Mouse (Mus musculus) testis, adult 2 months (tissue): Measurements from ENCODE around the gene Mlec. TPM values are rescaled to one million over a fixed set of nuclear protein-coding genes. Genes with fewer than 3 reads are reported as not detected.
"Not testable (repeated sequence)": the region's sequence is repeated elsewhere in the genome, so short reads cannot be mapped to it uniquely, and the experiment has no call there.

Experiments used
- H3K27ac ChIP-seq: fragments of 200-500 bp; 2 replicates; pipeline ENCODE4 v1.5.1; 2012; ENCODE audit warnings: low read depth, low read length; ENCODE audit not compliant: control insufficient read depth, insufficient read depth
- H3K27me3 ChIP-seq: fragments of 200-500 bp; 2 replicates; pipeline ENCODE4 v1.6.1; 2012; ENCODE audit warnings: mild to moderate bottlenecking, low read length, moderate library complexity; ENCODE audit not compliant: control insufficient read depth, insufficient read depth
- H3K36me3 ChIP-seq: fragments of 200-500 bp; 2 replicates; pipeline ENCODE4 v1.6.1; 2012; ENCODE audit warnings: mild to moderate bottlenecking, low read length; ENCODE audit not compliant: control insufficient read depth, insufficient read depth
- H3K4me1 ChIP-seq: fragments of 200-500 bp; 2 replicates; pipeline ENCODE4 v1.6.1; 2012; ENCODE audit warnings: low read length; ENCODE audit not compliant: control insufficient read depth, insufficient read depth
- H3K4me3 ChIP-seq: fragments of 200-500 bp; 2 replicates; pipeline ENCODE4 v1.5.1; 2012; ENCODE audit warnings: low read depth, mild to moderate bottlenecking, low read length, moderate library complexity, mixed read lengths; ENCODE audit not compliant: control insufficient read depth
- CTCF ChIP-seq: fragments of 200-500 bp; IDR thresholded peaks from 2 replicates; pipeline ENCODE4 v1.5.1; 2012; ENCODE audit warnings: low read depth, mild to moderate bottlenecking, inconsistent platforms, low read length, moderate library complexity; ENCODE audit not compliant: control insufficient read depth, insufficient read depth, insufficient replicate concordance
- POLR2A ChIP-seq: fragments of 200-500 bp; IDR thresholded peaks from 2 replicates; pipeline ENCODE4 v1.6.1; 2012; ENCODE audit warnings: low read depth, mild to moderate bottlenecking, inconsistent platforms, low read length, moderate library complexity; ENCODE audit not compliant: control insufficient read depth
- polyA plus RNA-seq: library from polyadenylated mRNA; depleted of rRNA; stranded (reverse); fragments of >200 nt; gene quantifications from 2 replicates; pipeline ENCODE4 v1.2.3, GENCODE M21; 2012

The Mlec gene
- polyA plus RNA-seq, 1 experiment: 115 TPM

DNA sequence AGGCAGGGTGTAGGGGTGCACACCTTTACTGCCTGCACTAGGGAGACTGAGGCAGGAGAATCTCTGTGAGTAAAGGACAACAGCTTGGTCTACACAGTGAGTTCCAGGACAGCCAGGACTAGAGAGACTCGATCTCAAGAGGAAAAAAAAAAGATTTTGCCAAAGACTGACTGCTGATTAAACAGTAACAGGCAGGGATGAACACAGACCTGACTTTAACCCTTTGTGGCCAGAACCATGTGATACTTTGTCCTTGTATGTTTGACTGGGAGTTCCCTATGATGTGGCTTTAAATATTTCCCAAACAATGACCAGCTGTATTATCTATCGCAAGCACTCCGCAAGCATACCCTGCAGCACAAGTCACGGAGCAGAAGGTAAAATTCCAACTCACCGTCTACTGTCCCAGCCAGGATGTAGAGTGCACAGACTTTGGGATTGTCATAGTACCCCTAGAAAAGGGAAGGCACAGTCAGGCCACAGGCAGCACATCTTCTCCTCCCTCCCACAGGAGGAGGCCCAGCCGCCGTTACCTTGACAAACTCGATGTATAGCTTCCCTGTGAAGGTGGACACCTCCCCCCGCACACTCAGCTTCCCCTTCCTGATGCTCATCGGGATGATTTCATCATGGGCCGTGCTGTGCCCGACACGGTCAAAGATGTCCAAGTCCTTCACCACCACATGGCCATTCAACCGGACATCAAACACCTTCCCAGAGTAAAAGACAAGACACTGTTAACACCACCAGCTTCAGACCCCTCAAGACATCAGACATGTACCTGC, 8.1 kb downstream of the Mlec start:
- H3K4me3 ChIP-seq: no peak overlapping the region
- TF ChIP-seq CTCF: no peak
- no peak for TF ChIP-seq POLR2A
- no peak overlapping the region for H3K27ac ChIP-seq
- H3K27me3 ChIP-seq: no peaks in the 10 kb centered on the region
- H3K36me3 ChIP-seq: peaks cover 1% of the 10 kb centered on the region
- peaks cover 5% of the 10 kb centered on the region; the same call in 1 of the 2 replicates for H3K4me1 ChIP-seq

DNA sequence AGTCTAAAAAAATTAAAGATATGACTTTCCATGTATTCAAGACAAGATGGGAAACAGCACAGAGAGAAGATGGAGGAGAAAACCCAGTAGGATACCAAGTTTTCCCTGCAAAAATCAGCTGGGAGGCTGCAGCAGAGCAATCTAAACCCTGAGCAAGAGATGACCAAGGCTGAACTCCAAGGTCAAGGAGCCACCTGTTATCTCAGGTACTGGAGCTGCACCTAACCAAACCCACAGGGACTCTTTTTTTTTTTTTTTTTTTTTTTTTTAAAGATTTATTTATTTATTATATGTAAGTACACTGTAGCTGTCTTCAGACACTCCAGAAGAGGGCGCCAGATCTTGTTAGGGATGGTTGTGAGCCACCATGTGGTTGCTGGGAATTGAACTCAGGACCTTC, 9.1 kb downstream of the Mlec start:
- H3K27me3 ChIP-seq, H3K27ac ChIP-seq, H3K36me3 ChIP-seq, H3K4me3 ChIP-seq, H3K4me1 ChIP-seq: not testable (repeated sequence)

DNA sequence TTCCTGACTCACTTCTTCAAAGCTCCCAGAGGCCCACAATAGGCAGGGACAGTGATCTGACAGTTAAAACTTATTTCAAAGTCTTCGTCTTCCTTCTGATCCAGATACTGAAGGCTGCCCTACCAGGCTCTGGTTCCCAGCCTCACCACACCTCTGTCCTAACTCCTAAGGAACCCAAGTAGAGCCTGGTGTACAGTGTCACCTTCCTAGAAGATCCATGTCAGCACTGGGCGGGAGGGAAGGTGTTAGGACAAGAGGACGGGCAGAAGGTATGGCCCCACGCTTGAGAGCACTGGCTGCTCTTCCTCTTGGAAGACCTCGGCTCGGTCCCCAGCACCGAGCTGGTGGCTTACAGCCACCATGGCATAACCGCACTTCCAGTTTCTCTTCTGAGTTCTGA, 9.6 kb downstream of the Mlec start:
- no peaks in the 10 kb centered on the region for H3K27me3 ChIP-seq
- no peak overlapping the region for H3K4me3 ChIP-seq
- TF ChIP-seq POLR2A: no peak
- TF ChIP-seq CTCF: no peak
- H3K4me1 ChIP-seq: peaks cover 2% of the 10 kb centered on the region; the same call in 1 of the 2 replicates
- H3K27ac ChIP-seq: no peak overlapping the region
- peaks cover 1% of the 10 kb centered on the region for H3K36me3 ChIP-seq

DNA sequence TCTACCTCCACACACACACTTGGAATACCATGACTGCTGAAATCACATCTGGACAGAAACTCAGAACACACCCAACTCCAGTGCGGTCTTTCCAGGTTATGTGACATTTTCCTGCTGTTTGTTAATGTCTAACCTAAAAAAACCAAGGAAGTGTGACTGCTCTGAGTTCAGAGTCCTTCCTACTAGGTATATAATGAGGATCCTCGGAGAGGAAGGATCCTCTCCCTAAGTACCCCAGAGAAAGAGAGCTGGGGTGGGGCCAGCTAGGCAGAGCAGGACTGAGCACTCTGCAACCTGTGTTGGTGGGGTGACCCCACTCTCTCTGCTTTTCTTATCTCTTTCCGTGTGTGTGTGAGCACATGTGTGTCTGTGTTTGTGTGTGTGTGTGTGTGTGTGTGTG, 10.6 kb downstream of the Mlec start:
- peaks cover 1% of the 10 kb centered on the region for H3K36me3 ChIP-seq
- TF ChIP-seq CTCF (no peak), POLR2A (no peak)
- no peaks in the 10 kb centered on the region for H3K27me3 ChIP-seq
- H3K4me1 ChIP-seq: no peaks in the 10 kb centered on the region
- H3K27ac ChIP-seq: no peak overlapping the region
- no peak overlapping the region for H3K4me3 ChIP-seq

DNA sequence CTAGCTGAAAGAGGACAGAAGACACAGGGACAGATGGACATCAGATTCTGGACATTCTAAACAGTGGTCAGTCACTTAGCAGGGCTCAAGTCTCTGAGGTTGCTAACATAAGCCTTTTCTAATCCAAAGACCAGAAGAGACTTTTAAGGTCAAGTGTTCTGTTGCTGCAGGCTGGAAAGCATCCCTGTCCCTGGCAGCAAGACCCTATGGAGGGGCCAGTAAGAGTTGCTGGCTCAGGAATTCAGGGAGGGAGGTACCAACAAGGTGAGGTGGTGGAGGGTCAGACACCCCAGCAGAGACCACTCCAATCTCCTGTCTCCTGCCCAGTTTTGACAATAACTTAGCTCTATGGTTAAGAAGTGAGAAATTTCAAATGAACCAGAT, 11.2 kb downstream of the Mlec start:
- no peak overlapping the region for H3K4me3 ChIP-seq
- no peak for TF ChIP-seq CTCF
- TF ChIP-seq POLR2A: no peak
- peaks cover 1% of the 10 kb centered on the region for H3K36me3 ChIP-seq
- no peaks in the 10 kb centered on the region for H3K4me1 ChIP-seq
- H3K27me3 ChIP-seq: no peaks in the 10 kb centered on the region
- no peak overlapping the region for H3K27ac ChIP-seq

DNA sequence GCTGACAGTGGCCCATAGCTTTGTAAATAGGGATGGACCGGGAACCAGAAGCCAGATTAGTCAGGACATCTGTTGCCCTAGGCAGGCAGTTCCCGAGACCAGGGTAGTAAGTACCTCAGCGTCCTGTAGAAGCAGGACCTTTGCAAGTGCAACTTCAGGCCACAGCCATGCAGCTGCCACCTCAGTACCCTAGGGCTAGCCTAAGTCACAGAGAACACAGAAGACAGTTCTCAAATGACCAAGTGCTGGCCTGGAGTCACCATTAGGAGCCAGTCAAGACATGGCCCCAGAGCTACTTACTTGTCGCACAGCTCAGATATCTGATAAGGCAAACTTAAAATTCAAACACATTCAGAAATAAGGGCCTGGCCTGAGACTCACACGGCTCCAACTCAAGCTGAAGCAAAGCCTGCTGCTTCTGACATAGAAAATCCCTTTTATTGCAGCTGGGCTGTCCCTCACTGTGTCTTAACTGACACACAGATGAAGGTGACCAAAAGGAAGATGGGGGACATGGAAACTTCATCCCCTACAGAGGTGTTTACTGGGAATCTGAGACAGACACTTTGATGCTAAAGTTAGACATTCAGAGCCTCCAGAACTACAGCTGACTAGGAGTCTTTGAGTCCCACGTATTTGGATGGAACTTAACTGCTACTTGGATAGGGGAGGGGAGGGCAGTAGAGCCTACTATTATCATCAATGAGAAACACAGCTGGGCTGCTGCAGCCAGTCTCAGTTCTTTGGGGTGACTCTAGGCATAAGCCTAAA, 11.8 kb downstream of the Mlec start:
- Histone ChIP-seq H3K27me3 (no peaks in the 10 kb centered on the region), H3K27ac (no peak overlapping the region), H3K4me1 (no peaks in the 10 kb centered on the region), H3K4me3 (no peak overlapping the region), H3K36me3 (peaks cover 1% of the 10 kb centered on the region)
- TF ChIP-seq POLR2A (no peak), CTCF (no peak)

DNA sequence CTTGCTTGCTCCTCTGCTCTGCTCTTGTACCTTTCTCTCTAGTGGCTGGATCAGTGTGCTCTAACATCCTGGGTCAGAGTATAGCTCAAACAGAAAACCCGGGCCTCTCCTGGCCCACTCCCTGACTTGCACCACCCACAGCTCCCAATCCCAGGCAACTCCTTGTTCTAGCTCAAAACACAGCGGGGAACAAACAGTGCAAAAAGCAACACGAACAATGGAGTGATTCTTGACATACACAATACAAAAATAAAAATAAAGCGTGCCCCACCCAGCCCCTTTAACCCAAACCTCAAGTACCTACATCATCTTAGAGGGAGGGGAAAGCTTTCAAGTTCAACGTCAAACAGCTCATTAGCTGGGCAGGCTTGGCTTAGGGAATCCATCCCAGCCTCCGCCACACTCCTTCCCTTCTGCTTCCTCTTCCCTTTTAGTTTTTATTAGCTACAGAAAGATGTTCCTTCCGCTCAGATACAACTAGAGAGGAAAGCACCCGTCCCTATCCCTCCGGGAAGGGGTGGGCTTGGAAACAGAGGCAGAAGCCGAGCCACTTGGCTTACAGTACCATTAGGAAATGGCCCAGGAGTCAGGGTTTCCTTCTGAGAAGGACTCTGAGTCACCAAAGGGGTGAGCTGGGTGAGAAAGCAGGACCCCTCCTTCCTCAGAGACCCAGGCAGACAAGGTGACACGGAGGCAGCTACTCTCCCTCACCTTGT, 12.6 kb downstream of the Mlec start:
- H3K4me1 ChIP-seq: no peaks in the 10 kb centered on the region
- H3K36me3 ChIP-seq: no peaks in the 10 kb centered on the region; the same call in none of the 2 replicates
- H3K27ac ChIP-seq: no peak overlapping the region
- H3K27me3 ChIP-seq: no peaks in the 10 kb centered on the region
- H3K4me3 ChIP-seq: no peak overlapping the region
- no peak for TF ChIP-seq POLR2A
- no peak for TF ChIP-seq CTCF
